Mouse (Mus musculus) lung, postnatal 14 days (tissue): Measurements from ENCODE around the gene Gm28372.
"Not testable (repeated sequence)": the region's sequence is repeated elsewhere in the genome, so short reads cannot be mapped to it uniquely, and the experiment has no call there.

Source experiments
- DNase-seq: peaks from one replicate; pipeline ENCODE4 v3.0.0; 2021

Gene Gm28372

DNA sequence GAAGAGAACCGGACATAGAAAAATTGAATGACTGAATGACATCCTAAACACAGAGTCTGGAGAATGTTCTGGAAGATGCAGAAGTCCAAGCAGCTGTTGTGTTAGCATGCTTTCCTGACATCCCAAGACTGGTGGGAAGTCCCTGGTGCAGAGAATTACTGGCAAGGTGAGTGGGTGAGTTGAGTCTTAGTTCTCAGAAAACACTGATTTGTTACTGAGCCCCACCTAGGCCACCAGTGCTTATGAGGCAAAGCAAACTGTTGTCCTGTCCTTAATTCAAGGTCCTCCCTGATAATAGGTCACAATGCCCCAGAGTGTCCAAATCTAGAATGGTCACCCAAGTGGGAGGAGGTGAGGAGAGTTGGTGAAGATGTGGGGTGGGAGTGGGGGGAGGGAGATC is at the start of gene Gm28372, which contains the start of gene 1700020A23Rik:
TSS of gene Gm28372 (plus strand) at position 301 of the 400 bp plus-strand sequence.
TSS of gene 1700020A23Rik (plus strand) at position 321 of the 400 bp plus-strand sequence.
- no peak for DNase-seq

DNA sequence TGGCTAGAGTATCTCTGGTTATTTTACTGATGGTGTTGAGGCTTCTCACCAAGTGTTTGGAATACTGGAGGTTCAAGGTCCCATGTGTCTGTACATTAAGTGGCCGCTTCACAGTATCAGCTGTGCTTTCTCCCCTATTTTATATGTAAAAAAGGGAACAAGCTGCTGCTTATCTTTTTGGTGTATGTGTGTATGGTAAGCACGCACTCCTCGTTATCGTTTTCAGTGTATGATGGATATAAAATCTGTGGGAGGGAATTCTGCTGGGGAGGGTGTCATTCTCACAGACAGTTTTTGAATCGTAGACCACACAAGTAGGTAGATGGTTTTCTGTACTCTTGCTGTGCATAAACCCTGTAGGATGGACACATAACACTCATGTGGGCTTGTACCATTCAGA is 47.5 kb upstream of the Gm28372 start:
- DNase-seq, result no peak

DNA sequence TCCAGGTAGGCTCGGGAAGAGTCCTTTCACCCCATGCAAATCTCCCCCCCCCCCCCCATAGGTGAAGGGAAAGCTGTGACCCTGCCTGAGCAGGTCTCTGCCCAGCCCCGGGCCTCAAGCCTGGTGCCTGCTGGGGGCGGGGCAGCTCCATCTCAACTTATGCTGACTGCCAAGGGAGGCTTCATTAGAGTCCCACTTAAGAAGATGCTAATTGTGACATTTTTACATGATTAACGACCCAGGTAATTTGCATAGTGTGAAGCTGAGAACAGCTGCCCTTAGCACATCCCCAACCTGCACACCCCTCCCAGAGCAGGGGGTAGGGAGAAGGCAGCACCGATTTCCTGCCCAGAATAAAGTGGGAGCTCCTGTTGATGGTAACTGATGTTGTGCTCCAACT is 46.2 kb upstream of the Gm28372 start:
- DNase-seq, result no peak

GRCm38 (mm10) chr2:130362511-130363026 is 42.5 kb upstream of the Gm28372 start:
- DNase-seq, result peak; percentile 64

DNA sequence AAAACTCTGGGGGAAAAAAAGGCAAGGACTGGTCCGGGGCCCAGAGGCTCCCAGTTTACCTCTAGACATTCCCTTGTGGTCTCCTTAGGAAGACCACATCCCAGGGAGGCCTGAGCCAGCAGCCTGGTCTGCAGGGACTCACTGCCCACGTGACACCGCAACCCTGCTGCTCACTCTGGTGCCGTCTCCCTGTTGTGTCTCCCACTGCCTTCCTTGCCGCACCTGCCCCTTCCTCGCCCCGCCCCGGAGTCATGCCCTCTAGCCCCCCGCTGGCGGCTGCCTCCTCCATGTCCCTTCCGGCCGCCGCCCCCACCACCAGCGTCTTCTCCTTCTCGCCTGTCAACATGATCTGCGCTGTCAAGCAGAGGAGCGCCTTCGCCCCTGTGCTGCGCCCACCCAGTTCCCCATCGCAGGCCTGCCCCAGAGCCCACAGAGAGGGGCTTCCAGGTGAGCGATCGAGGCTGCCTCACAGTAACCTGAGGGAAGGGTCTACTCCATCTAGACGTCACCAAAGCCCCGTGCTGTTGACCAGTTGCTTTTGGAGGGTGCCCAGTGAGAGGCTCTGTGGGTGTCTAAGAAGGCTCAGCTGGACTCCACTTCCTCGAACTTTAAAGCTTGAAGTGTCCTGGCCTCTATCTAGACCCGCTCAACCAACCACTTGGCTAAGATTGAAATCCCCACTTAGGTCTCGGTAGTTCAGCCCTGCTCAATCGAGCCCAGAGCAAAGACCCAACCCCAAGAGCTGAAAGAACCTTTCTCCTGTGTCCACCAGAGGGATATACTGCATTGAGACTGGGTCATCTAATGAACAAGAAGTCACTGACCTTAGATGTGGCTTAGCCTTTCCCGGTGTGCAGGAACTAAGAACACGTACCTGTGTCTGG is 39.6 kb upstream of the Gm28372 start:
- DNase-seq, result no peak

DNA sequence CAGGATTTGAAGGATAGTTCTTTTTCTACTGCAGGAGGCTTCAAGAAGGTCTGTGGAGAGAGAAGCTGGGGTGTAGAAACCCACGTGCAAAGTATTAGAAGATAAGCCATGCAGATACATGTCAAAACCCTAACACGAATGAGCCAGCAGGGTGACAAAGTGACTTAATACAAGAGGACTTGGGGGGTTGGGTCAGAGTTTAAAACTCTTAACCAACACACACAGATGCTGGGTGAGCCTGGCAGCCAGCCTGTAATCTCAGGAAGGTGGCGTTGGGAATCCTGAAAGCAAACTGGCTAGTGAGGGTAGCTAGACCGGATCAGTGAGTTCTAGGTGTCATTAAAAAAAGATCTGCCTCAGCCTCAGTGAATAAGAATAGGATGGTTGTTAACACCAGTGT is 37.7 kb upstream of the Gm28372 start:
- no peak for DNase-seq

DNA sequence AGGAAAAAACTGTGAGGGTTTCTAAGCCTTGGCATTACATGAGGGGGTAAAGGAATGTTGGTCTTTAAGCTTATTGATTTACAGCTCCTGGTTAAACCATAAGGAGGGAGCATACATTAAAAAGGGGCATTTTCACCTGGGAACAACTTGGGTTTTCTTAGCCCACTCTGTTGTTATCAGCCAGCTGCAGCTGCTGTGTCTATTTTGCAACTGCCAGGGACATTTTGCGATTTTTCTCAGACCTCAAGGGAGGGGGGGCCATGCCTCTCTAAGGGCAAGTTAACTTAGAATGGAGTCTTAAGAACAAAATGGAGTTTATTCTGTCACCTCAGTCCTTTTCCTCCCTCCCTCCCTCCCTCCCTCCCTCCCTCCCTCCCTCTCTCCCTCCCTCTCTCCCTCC is 32.0 kb upstream of the Gm28372 start:
- DNase-seq, result not testable (repeated sequence)

GRCm38 (mm10) chr2:130374951-130375350 is 30.1 kb upstream of the Gm28372 start:
- DNase-seq, result no peak

- DNase-seq, result no peak
These were observed 21.8 kb upstream of the Gm28372 start for GRCm38 (mm10) chr2:130383205-130383604.

DNA sequence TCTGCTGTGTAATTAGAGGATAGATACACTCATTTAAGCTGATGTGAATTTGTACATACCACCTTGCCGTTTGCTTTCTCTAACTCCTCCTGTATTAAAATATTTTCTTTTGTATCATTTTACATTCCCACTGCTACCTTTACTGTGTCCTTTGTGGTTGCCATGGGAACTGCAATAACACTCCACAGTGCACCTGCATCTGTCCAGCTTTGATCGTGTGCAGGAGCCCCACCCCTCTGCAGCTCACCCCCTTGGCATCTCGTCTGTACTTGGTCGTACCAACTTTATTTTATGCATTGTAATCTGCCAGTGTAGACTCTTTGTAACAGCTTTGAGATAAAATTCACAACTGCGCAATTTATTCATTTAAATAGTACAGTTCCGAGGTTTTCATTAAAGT is 21.1 kb upstream of the Gm28372 start:
- DNase-seq, result no peak

DNA sequence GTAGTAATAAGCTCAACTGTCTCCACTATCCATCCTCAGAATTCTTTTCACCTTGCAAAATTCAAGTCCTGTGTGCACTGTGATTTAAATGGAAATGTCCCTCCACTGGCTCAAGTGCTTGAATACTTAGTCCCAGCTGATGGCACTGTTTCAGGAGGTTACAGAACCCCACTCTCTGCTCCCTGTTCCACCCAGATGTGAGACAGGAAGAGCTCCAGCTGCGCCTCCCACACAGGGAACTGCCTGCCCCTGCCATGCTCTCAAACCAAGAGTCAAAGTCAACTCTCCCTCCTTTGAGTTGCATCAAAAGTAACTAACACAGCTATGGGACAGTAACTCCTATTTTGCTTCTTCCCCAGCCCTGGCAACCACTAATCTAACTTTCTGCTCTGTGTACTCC is 18.8 kb upstream of the Gm28372 start:
- peak; percentile 51 for DNase-seq

DNA sequence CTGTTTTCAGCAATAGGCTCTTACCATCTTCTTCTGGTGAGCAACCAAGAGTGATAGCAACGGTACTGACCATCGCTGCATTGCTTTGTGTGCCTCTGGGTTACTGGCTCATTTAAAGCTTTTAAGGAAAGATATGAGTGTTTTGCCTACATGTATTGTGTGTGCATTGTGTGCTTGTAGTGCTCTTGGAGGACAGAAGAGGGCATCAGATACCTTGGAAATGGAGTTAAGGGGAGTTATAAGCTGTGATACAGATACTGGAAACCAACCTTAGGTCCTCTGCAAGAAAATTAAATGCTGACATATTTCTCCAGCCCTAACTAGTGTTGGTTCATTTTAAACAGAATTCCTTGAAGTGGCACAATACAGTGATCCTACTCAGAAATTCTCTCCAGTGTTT is 16.2 kb upstream of the Gm28372 start:
- no peak for DNase-seq

GRCm38 (mm10) chr2:130390993-130391625 is 13.9 kb upstream of the Gm28372 start:
- no peak for DNase-seq

- no peak for DNase-seq
These were observed 12.2 kb upstream of the Gm28372 start for GRCm38 (mm10) chr2:130392836-130393235.

DNA sequence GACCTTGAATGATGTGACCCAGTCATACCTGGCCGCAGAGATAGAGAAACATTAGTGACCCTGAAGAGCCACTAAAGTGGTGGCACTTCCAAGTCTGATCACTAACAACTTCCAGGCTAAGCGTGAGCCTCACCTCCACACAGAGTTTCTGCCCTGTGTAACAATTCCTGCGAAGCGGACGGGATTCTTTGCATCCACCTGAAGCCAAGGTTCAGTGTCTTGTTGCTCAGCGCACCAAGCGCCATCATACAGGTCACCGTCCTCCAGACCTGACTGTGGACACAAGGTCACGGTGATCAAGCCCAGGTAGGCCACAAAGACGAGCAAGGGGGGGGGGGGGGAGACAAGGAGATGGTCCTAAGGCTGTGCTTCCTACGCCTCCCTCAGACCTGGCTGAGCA is 9.3 kb upstream of the Gm28372 start:
- DNase-seq, result no peak

GRCm38 (mm10) chr2:130397186-130397985 is 7.7 kb upstream of the Gm28372 start, which contains the start of gene Cpxm1:
TSS of gene Cpxm1 (minus strand) at chr2:130397574.
- DNase-seq, result no peak

DNA sequence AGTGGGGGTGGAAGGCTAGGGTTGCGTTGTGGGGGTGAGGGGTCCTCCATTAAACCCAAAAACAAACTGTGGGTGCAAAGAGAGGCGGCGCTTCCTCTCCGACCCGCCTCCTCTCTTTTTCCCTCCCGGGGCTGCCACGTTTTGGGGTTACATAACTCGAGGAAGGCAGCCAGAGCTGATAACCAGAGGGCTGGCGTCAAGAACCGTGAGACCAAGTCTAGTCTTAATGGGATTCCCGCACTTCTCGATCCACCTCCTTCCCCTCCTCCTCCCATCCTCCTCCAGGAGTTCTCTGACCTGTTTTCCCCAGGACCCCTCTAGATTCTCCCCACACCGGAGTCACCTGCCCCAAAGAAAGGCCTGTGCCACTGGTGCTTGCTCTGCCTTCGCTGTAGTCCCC is 6.9 kb upstream of the Gm28372 start:
- peak; percentile 15 for DNase-seq

DNA sequence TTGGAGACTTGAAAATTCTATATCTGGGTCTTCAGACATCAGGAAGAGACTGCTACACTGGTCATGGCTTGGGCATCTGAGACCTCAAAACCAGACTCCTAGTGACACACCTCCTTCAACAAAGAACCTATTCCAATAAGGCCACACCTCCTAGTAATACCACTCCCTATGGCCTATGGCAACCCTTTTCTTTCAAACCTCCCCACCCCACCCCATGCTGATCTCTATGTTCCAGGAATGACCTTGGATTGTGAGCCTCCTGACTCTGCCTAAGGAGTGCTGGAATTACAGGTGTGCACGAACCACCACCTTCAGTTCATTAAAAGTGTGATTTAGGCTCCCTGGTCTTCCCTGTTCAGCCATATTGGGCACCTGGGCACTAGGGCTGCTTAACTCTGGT is 5.0 kb upstream of the Gm28372 start:
- DNase-seq, result no peak

- DNase-seq, result no peak
These were observed 3.1 kb upstream of the Gm28372 start for GRCm38 (mm10) chr2:130401891-130402290.

DNA sequence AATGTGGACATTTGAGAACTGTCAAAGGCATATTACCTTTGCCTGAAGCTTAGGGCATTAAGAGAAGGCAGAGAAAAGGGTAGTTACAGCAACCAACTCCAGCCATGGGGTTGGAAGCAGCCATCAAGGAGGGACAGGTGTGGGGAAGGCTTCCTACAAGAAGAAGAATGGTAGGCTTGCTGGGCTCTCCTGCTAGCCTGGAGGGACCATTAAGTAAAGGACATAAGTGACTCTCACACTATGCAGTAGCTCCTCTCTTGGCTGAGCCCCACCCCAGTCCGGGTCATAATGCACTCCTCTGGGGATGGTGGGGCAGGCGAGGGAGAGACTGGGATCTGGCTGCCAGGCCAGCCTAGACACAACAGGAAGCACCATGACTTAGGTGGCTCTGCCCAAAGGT is 1.1 kb downstream of the Gm28372 start, which contains the start of gene Tmem239:
TSS of gene Tmem239 (plus strand) at position 301 of the 400 bp plus-strand sequence.
- no peak for DNase-seq

GRCm38 (mm10) chr2:130408194-130408593 is 3.2 kb downstream of the Gm28372 start:
- DNase-seq, result no peak

DNA sequence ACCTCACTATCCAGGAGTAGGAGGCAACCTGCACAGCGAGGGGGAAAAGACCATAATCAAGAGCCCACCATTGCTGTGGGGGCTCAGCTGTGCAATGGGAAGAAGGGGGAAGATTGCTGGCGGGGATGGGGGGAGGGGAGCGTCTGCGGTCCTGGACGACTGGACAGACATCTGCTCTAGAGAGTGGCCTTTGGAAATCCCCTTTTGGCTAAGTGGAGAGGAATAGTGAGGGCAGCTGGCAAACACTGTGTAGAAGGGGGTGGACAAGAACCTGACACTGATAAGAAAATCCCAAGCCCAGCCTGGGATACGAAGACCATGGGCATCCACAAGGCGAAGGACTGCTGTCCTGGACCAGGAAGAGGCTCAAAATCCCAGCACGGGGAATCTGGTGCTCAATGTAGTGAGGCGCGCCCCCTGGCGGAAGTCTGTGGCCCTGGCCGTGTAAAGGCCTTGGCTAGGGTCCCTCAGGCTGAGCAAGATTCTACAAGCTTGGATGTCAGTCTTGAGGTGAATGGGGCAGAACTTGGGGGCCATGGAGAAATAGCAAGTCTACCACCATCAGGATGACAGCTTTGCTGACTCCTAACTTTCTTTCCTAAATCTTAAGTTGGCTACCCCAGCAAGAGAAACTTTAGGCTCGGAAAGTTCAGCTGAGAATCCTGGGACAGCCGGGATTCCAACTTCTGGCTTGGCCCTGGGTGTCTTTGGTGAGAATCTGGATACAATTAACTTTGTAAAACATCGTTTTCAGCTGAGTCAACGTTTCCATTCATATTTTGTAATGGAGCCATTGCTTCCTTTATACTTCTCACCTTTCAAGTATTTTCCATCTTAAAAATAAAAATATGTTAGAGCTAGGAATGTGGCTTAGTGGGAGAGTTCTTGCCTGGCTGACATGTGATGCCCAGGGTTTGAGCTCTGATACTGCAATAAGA is 6.8 kb downstream of the Gm28372 start:
- peak; percentile 90 for DNase-seq
